Mouse (Mus musculus) spleen, postnatal 10 days (tissue): ENCODE measurements around the gene Cwc25.
A peak's percentile ranks its signal among the peaks of the same experiment; 100 is the strongest.
"Not testable (repeated sequence)": the region's sequence is repeated elsewhere in the genome, so short reads cannot be mapped to it uniquely, and the experiment has no call there.

Experiments used
- DNase-seq, 2 experiments: peaks; one replicate each; pipeline ENCODE4 v3.0.0; 2021 to 2022; ENCODE audit warnings: low spot score in 2 of 2

Cwc25 gene

GRCm38 (mm10) chr11:97728730-97729129 lies 37.6 kb downstream of the Cwc25 start:
- no peak for DNase-seq

GRCm38 (mm10) chr11:97728311-97728710 lies 38.0 kb downstream of the Cwc25 start:
- DNase-seq, result no peak

DNA sequence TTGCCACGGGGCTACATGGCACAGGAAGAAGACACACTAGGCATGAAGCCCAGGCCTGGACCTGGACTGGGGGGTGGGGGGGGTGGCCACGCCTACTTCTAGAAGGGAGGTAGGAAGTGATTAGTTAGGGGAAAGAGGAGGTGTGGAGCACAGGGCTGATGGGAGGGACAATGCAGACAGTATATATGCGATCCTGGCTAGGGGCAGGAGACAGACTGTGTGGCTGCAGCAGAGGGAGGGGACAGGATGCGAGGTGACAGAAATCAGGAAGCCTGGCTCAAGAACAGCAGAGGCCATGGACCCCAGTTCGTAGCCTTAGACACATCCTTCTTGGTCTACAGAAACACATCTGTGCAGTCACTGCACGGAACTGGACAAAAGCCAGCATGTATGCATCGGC lies 42.6 kb downstream of the Cwc25 start:
- DNase-seq, result no peak

GRCm38 (mm10) chr11:97721338-97721737 lies 45.0 kb downstream of the Cwc25 start:
- DNase-seq, result no peak

GRCm38 (mm10) chr11:97719041-97719440 lies 47.3 kb downstream of the Cwc25 start:
- no peak for DNase-seq

GRCm38 (mm10) chr11:97718281-97718860 lies 48.0 kb downstream of the Cwc25 start:
- DNase-seq, result peak in 1 of 2 experiments; percentile 54

GRCm38 (mm10) chr11:97717369-97718280 lies 48.7 kb downstream of the Cwc25 start:
- DNase-seq, result no peak

DNA sequence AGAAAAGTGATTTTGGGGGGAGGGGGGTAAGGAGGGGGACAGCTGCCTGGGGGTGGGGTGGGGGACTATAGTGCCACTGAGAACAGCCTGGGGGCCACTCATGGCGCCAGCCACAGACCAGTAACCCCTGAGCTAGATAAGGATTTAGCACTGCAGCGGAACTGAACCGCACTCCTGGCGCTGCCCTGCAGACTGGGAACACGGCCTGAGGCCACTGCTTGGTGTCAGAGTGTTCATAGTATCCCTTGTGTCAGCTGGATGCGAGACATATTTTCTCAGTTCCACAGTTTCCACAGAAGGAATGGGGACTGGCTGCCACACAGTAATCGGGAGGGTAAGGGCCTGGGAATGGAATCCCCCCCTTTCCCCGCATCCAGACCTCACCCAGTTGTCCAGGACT lies 50.3 kb downstream of the Cwc25 start:
- DNase-seq, result no peak

- DNase-seq, result no peak
Measured at GRCm38 (mm10) chr11:97714784-97715760, 51.3 kb downstream of the Cwc25 start.

GRCm38 (mm10) chr11:97714356-97714755 lies 52.0 kb downstream of the Cwc25 start:
- no peak for DNase-seq

GRCm38 (mm10) chr11:97713896-97714295 lies 52.5 kb downstream of the Cwc25 start:
- DNase-seq, result no peak

GRCm38 (mm10) chr11:97712286-97712685 lies 54.1 kb downstream of the Cwc25 start:
- no peak for DNase-seq

GRCm38 (mm10) chr11:97711200-97711900 lies 55.0 kb downstream of the Cwc25 start:
- no peak for DNase-seq

DNA sequence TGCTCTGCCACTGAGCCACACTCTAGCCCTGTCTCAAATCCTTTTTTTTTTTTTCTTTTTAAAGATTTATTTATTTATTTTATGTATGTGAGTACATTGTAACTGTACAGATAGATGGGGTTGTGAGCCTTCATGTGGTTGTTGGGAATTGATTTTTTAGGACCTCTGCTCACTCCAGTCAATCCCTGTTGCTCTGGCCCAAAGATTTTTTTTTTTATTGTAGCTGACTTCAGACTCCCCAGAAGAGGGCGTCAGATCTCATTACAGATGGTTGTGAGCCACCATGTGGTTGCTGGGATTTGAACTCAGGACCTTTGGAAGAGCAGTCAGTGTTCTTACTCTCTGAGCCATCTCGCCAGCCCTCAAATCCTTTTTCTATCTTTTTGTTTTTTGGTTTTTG lies 56.3 kb downstream of the Cwc25 start:
- DNase-seq, result not testable (repeated sequence)

GRCm38 (mm10) chr11:97703039-97703826 lies 63.1 kb downstream of the Cwc25 start, which contains the start of gene Psmb3:
TSS of gene Psmb3 (plus strand) at chr11:97703399.
- peak; percentile 96 to 98 for DNase-seq

GRCm38 (mm10) chr11:97702393-97702745 lies 64.0 kb downstream of the Cwc25 start:
- DNase-seq, result peak; percentile 85 to 89

DNA sequence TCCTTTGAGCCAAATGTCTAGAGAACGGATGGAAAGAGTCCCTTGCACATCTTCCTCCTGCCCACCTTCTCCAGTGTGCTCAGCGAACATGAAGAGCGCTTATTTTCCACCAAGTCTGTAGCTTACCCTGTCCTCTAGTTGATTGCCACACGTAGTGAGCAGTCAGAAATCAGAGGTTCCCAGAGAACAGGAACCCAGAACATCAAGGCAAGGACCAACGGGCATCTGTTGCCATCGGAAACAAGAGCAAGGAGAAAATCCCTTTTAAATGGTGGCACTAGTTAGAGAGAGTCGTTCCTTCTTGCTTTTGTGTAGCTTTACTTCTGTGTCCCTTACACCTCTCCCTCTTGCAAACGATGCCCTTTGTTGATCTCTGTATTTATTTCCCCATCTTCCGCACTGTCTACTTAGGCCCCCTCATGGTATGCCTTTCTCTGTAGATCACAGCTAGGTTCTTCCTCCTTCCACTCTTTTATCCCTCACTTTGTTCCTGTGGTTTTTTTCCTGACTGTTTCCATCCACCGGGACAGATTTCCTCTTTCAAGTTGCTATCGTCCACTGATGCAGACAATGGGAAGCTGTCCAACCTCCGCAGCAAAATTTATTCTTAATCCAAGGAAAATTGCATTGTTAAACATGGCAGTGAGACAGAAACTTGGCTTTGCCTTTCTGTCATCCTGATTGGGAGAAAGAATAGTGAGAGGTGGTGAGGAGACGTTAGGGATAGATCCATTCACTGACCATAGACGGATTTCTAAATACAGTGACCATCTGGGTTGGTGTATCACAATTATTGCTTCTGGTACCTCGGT lies 64.6 kb downstream of the Cwc25 start:
- DNase-seq, result no peak

DNA sequence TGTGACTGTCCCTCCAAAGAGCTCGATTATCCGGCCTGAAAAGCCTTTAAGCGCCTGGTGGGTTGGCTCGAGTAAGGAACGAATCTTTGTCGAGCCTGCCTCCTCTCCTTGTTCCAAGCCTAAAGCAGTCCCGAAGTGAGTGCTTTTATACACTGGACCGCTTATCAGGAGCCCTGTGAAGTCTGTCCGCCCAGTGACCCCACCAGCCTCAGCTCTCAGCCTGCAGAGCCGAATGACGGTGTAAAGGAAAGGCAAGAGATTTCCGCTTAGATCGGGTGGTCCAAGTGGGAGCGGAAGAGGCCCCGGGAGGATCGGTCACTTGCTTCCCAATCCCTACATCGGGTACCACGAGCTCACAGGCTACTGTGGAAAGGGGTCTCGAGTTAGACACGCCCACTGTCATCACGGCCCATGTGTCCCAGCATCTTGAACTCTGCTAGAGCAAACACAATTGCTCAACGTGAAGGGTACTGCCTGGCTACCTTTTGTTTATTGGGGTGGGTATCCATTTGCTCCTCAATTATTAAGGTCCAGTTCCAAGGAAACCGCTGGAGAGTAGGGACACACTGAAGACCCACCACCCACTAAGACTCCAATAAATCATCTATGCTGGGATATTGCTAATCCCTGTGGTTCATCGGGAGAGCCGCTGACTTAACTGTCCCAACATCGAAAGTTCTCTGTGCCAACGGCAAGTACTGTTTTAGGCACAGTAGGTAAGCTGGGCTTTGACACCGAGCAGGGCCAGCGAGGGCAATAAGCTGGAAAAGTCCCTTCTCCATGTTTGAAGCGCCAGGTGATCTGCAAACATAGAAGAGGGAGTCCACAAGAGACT lies 65.4 kb downstream of the Cwc25 start:
- DNase-seq, result peak in 1 of 2 experiments; percentile 25
